Mouse (Mus musculus) ovary, postnatal 10 days (tissue): Measurements from ENCODE around the gene Rab7b.

Experiments used
- DNase-seq: peaks from one replicate; pipeline ENCODE4 v3.0.0; 2022; ENCODE audit warnings: low spot score

The Rab7b gene

DNA sequence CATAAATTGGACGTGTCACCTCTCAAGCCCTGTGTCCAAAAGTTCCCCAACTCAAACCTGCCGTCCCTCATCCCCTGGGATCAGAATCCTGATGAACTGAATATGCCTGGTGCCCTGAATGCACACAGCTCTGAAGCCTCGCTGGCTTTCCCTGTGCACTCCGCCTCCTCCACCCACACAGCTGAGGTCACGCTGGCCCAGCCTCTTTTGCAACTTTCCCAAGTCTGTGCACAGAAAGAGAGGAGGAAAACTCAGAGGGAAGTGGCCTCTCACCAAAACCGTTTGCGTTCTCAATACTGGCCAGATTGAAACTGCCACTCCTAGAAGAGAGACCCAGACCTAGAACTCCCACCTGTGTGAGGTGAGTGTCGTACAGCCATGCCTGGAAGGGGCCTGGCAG is at the start of gene Rab7b:
TSS of gene Rab7b (plus strand) at position 221 of the 400 bp plus-strand sequence.
- DNase-seq, result peak; percentile 23

- DNase-seq, result no peak
Measured at GRCm38 (mm10) chr1:131640062-131640461, 48.4 kb upstream of the Rab7b start.

- DNase-seq, result no peak
Measured at GRCm38 (mm10) chr1:131641565-131641964, 46.9 kb upstream of the Rab7b start.

DNA sequence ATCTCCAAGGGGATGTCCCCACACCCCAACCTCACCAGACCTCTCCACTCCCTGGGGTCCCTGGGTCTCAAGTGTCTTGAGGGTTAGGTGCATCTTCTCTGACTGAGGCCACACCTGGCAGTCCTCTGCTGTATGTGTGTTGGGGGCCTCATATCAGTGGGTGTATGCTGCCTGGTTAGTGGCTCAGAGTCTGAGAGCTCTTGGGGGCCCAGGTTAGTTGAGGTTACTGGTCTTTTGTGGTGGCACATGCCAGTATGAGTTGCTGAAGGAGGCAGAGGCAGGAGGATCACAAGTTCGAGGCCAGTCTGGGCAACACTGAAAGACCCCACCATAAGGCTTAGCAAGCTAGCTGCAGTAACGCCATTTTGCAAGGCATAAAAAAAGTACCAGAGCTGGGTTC is 46.2 kb upstream of the Rab7b start:
- no peak for DNase-seq

DNA sequence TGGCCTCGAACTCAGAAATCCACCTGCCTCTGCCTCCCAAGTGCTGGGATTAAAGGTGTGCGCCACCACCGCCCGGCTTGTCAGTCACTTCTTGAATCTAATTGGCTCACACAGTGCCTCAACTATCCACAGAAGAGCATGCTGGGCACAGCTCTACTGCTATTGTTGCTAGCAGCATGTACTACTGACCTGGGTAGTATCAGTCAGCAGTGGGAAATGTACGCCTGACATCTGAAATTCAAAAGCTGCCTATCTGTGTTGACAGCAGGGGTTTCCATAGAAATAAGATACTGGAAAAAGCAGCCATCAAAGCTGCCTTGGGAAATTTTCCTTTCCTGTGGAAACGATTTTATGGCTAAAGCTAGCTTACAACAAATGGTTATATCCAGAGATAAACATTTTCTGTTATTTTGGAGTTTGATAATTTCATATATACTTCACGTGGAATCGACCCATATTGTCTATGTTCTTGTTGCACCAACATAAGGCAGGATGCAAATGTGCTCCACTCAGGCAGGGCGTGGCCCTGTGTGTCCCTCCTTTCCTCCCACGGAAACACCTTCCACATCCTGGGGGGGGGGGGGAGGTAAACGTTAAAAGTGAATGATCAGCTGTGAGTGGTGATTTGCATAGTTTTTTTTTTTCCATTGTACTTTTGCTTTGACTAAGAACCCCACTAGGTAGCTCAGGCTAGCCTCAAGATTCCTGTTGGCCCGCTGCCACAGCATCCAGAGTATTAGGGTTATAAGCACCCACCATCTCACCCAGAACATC is 35.6 kb upstream of the Rab7b start:
- no peak for DNase-seq

GRCm38 (mm10) chr1:131655601-131656000 is 32.9 kb upstream of the Rab7b start:
- DNase-seq, result no peak

GRCm38 (mm10) chr1:131657945-131658354 is 30.5 kb upstream of the Rab7b start:
- peak; percentile 58 for DNase-seq

GRCm38 (mm10) chr1:131659512-131660085 is 28.9 kb upstream of the Rab7b start:
- no peak for DNase-seq

DNA sequence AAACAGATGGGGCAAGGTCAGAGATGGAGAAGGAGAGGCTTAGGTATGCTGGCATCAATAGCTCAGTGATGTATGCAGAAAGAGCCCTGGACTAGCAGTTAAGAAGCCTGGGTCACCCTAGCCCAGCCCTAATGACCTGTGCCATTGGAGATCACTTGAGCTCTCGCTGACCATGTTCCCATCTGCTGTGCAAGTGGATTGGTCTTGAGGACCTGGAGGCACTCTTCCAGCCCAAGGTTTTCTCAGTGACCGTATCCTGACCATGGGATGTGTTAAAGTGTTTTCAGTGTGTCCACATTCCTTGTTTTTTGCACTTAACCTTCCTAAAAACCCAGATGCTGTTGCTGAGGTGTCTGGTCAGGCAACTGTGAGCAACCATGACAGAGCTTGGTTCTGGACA is 28.2 kb upstream of the Rab7b start:
- no peak for DNase-seq

- DNase-seq, result no peak
Measured at GRCm38 (mm10) chr1:131660716-131661472, 27.6 kb upstream of the Rab7b start.

GRCm38 (mm10) chr1:131661749-131662148 is 26.7 kb upstream of the Rab7b start:
- no peak for DNase-seq

DNA sequence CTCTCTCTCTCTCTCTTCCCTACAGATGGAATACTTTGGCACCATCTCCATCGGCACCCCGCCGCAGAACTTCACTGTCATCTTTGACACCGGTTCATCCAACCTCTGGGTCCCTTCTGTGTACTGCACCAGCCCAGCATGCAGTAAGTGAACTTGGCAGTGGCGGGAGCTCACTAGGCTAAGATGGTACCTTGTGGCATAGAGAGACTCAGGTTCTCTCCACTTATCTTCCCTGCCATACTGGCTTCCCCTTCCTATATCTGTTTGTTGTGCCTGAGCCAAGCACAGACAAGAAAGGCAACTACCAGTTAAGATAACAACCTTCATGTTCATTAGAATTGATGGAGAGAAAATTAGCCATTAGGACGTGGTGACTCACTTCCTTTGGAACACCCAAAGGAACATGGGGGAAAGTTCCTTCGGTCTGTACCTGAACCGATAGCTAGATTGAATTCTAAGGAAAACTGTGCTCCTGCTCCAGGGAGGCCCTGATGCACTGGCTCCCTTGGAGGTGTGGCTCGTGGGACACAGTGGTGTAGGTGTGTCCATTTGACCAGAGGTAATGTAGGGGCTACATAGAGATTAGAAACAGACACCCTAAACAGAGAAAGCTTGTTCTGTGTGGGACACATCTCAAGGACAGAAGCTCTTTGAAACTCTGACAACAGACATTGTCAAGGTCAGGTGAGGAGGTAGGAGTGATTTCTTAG is 25.1 kb upstream of the Rab7b start:
- no peak for DNase-seq

DNA sequence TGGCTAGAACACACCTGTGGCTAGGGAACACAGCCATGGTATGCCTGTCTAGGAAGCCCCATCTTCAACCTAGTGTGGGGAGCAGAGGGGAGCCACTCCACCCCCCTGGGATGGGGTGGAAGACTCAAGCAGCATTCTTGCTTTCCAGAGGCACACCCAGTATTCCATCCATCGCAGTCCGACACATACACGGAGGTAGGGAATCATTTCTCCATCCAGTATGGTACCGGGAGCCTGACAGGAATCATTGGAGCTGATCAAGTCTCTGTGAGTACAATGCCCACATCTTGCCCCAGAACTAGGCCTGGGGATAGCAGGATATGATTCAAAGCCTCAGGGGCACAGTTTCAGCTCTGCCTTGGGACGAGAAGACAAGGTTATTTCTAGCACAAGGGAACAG is 24.4 kb upstream of the Rab7b start:
- DNase-seq, result no peak

- no peak for DNase-seq
Measured at GRCm38 (mm10) chr1:131665886-131666285, 22.6 kb upstream of the Rab7b start.

DNA sequence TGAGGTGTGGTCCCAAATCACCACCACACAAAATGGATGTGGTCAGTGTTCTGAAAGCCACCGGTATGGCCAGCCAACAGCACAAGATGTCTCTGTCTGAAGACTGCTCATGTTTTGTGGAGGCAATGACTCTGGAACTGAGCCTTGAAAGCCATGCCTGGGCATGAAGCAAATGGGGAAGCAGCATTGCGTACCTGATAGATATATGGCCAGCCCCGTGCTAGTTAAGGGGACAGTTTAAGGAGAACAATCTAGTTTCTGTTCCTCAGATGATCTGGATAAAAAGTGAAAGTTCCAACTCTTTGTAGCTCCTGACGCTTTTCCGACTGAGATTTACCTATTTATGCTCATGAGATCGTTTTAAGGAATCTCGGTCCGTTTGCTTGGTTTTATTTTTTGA is 17.4 kb upstream of the Rab7b start:
- no peak for DNase-seq

- no peak for DNase-seq
Measured at GRCm38 (mm10) chr1:131672361-131672760, 16.1 kb upstream of the Rab7b start.

DNA sequence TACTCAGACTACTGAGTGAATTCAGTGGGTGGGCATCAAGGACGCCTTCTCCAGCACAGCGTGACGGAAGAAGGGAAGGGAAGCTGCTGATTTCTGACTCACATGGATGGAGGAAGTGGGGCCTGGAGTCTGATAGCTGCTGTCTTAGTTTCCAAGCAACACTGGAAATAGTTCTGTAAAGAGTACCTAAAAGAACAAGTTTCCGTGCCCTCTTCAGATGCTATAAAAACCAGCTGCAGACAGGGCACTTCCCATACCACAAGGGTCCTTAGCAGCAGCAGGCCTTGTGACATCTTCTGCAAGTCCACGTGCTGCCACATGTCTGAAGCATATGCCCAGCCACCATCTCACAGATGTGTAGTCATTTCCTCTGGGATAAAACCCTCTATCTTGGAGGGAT is 8.9 kb upstream of the Rab7b start:
- DNase-seq, result no peak

- DNase-seq, result no peak
Measured at GRCm38 (mm10) chr1:131687739-131688138, 756 bp upstream of the Rab7b start.

DNA sequence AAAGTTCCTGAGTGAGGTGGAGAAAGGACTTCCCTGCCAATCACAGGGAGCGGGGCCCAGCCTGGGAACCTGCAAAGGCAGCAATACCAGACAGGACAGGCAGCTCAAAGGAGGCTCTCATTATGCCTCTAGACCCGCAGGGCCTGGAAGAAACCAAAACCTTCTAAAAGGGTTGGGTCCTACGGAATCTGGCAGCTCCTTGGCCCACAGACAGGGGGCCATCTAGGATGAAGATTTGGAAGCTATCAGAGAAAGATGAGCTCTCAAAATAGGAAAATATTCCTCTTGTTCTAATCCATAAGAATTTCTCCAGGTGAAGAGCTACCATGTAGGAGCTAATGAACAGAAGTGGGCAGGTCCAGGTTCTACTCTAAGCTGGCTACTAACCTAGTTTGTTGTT is 521 bp downstream of the Rab7b start:
- DNase-seq, result no peak

DNA sequence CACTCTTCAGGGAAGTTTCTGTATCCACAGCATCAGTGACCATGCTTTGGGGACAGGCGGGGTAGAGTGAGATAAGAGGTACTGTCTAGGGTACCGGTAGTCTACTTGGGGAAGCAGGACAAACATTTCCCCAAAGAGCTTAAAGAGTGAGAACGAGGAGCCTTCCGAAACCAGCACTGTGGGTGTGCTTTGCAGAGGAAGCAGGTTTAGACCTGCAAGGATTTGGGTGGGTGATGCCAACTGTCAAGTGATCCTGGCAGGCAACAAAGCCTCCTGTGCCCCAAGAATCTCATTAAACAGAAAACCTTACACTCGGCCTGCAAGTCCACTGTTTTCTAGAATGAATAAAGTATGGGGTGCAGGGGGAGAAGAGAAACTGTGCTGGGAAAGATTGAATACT is 1.4 kb downstream of the Rab7b start:
- DNase-seq, result no peak

DNA sequence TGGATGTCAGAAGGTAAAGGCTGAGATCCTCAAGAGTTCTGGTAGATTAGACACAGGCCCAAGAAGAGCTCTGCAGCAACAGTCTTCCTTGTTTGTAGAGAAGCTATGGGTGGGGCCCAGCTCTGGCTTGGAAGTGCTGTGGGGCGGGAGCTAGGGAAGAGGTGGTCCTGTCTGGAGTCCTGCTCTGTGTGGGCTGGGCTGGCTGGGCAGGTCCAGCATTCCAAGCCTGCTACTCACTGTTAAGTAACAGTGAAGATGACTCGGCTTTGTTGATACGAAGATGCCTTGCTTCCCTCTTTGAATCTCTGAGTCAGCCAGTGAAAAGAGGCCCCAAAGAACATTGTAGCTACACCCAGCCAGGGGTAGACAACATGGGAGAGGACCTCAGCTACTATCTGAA is 1.9 kb downstream of the Rab7b start:
- DNase-seq, result peak; percentile 15

- DNase-seq, result no peak
Measured at GRCm38 (mm10) chr1:131691356-131691755, 2.9 kb downstream of the Rab7b start.

- DNase-seq, result no peak
Measured at GRCm38 (mm10) chr1:131695308-131695707, 6.8 kb downstream of the Rab7b start.
